Mouse (Mus musculus) layer of hippocampus, adult 11-12 months (tissue): Measurements from ENCODE around the gene Gpank1.
"Not testable (repeated sequence)": the region's sequence is repeated elsewhere in the genome, so short reads cannot be mapped to it uniquely, and the experiment has no call there.

Experiments
- DNase-seq: peaks from one replicate; pipeline ENCODE4 v3.0.0; 2022; ENCODE audit warnings: low spot score

Gene Gpank1

GRCm38 (mm10) chr17:35100196-35100765 is 21.0 kb upstream of the Gpank1 start:
- no peak for DNase-seq

GRCm38 (mm10) chr17:35101161-35101560 is 20.1 kb upstream of the Gpank1 start:
- DNase-seq: no peak

- DNase-seq: no peak
Observed at GRCm38 (mm10) chr17:35102299-35102698, 19.0 kb upstream of the Gpank1 start.

GRCm38 (mm10) chr17:35103221-35103690 is 18.0 kb upstream of the Gpank1 start:
- DNase-seq: no peak

- no peak for DNase-seq
Observed at GRCm38 (mm10) chr17:35104079-35104478, 17.2 kb upstream of the Gpank1 start.

- DNase-seq: no peak
Observed at GRCm38 (mm10) chr17:35104754-35105153, 16.5 kb upstream of the Gpank1 start.

GRCm38 (mm10) chr17:35105740-35106389 is 15.4 kb upstream of the Gpank1 start:
- DNase-seq: no peak

- no peak for DNase-seq
Observed at GRCm38 (mm10) chr17:35106522-35106921, 14.7 kb upstream of the Gpank1 start.

- no peak for DNase-seq
Observed at GRCm38 (mm10) chr17:35108097-35108496, 13.2 kb upstream of the Gpank1 start, which contains the start of gene Ly6g5c. Gene Ly6g5c, plus strand, starts transcription at chr17:35108279.

- no peak for DNase-seq
Observed at GRCm38 (mm10) chr17:35111774-35112173, 9.5 kb upstream of the Gpank1 start.

- no peak for DNase-seq
Observed at GRCm38 (mm10) chr17:35115046-35116019, 5.9 kb upstream of the Gpank1 start, which contains the start of gene Ly6g5b. Gene Ly6g5b, minus strand, starts transcription at chr17:35115428.

- no peak for DNase-seq
Observed at GRCm38 (mm10) chr17:35120745-35121142, 511 bp upstream of the Gpank1 start.

GRCm38 (mm10) chr17:35121871-35122303 is 632 bp downstream of the Gpank1 start, which contains the start of gene Csnk2b:
Gene Csnk2b, minus strand, starts transcription at chr17:35122053.
- peak; percentile 75 for DNase-seq

GRCm38 (mm10) chr17:35123287-35123686 is 2.0 kb downstream of the Gpank1 start:
- not testable (repeated sequence) for DNase-seq

- DNase-seq: not testable (repeated sequence)
Observed at GRCm38 (mm10) chr17:35124261-35124896, 3.1 kb downstream of the Gpank1 start.

- DNase-seq: no peak
Observed at GRCm38 (mm10) chr17:35125081-35125480, 3.8 kb downstream of the Gpank1 start.

- no peak for DNase-seq
Observed at GRCm38 (mm10) chr17:35125578-35125977, 4.3 kb downstream of the Gpank1 start.

GRCm38 (mm10) chr17:35126206-35126611 is 5.0 kb downstream of the Gpank1 start, which contains the start of gene D17H6S53E:
Gene D17H6S53E, plus strand, starts transcription at chr17:35126373.
- DNase-seq: peak; percentile 63

- no peak for DNase-seq
Observed at GRCm38 (mm10) chr17:35127017-35127416, 5.8 kb downstream of the Gpank1 start.

GRCm38 (mm10) chr17:35128996-35129395 is 7.7 kb downstream of the Gpank1 start:
- no peak for DNase-seq

GRCm38 (mm10) chr17:35131038-35131437 is 9.8 kb downstream of the Gpank1 start:
- DNase-seq: no peak
